ENCODE assay signal across 18 mouse cellular contexts in the genomic region with DNA sequence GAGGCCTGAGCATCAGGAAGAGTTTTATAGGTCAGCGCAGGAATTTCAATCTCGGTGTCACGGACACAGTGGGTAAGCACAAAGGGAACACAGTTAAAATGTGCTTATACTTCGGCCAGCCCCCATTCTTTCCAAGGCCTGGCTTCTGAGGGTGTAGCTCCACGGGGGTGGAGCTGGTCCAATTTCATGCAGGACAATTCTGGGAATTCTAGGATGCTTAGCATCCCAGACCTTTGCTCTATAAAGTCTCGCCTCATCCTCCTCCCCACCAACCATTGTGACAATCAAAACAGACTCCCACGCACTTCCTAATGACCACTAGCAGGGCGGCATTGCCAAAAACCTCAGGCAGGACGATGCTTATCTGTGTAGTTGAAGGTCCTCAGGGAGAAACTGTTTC. TPM values are rescaled to one million over a fixed set of nuclear protein-coding genes. Genes with fewer than 3 reads are reported as not detected.
DNase-seq lines count a peak whose midpoint lies in the region; ATAC-seq and TF ChIP-seq lines count a peak whose summit lies in the region.
"Had no signal": no experiment of that assay in that cellular context is flagged by ENCODE, and none has a peak within 500 bp of the region (broad histone marks: within the 10 kb centered on the region; RNA-seq: fewer than 3 reads in every experiment).

No protein-coding gene starts in this region.

- no peaks in the 10 kb centered on the region for H3K9me3 ChIP-seq in kidney, postnatal 0 days (replicated peaks; ENCODE audit: low read length)
- no peaks in the 10 kb centered on the region for H3K9me3 ChIP-seq in lung, postnatal 0 days (ENCODE audit: low read length)
- no peaks in the 10 kb centered on the region for H3K9me3 ChIP-seq in forebrain, embryonic 16.5 days (ENCODE audit: control insufficient read depth, low read length)
- H3K9me3 ChIP-seq: forebrain, embryonic 12.5 days; hindbrain, embryonic 10.5 days; neural tube, embryonic 15.5 days; stomach, embryonic 15.5 days had no signal

- TF ChIP-seq CTCF in kidney, postnatal 0 days (IDR thresholded peaks at IDR 0.05; ENCODE audit: low read depth): no peak
- no peak for TF ChIP-seq CTCF in lung, postnatal 0 days (IDR thresholded peaks at IDR 0.05)

- H3K4me1 ChIP-seq in kidney, postnatal 0 days (replicated peaks; ENCODE audit: insufficient read depth, low read length): 0 out of 2 replicates have a peak, but pooled peaks cover 4% of the 10 kb centered on the region
- no peaks in the 10 kb centered on the region for H3K4me1 ChIP-seq in lung, postnatal 0 days (ENCODE audit: insufficient read depth, low read depth, low read length)
- no peaks in the 10 kb centered on the region; the same call in none of the 2 replicates for H3K4me1 ChIP-seq in forebrain, embryonic 16.5 days (replicated peaks; ENCODE audit: control insufficient read depth, insufficient read depth, low read length)

- WGBS in kidney, postnatal 0 days: 25% methylated on average over 9 of the region's 9 CpGs
- WGBS in lung, postnatal 0 days: 62% methylated on average over 9 of the region's 9 CpGs
- WGBS in forebrain, embryonic 16.5 days: 77% methylated on average over 9 of the region's 9 CpGs

- H3K4me2 ChIP-seq in kidney, postnatal 0 days (ENCODE audit: low read length): no peak overlapping the region
- H3K4me2 ChIP-seq in lung, postnatal 0 days (replicated peaks; ENCODE audit: low read depth, low read length): no peak overlapping the region
- H3K4me2 ChIP-seq in forebrain, embryonic 16.5 days (ENCODE audit: low read length): no peak overlapping the region
- H3K4me2 ChIP-seq: forebrain, embryonic 12.5 days; liver, embryonic 11.5 days; neural tube, embryonic 15.5 days; stomach, embryonic 15.5 days had no signal

- intact Hi-C loops in gastrocnemius, postnatal 36 days (cut with DNase I): loop anchor here (10.0 kb wide), 1 partner anchor 898 kb away; no protein-coding TSS in a partner anchor

- peak; percentile 9 for DNase-seq in gastrocnemius, adult 18-20 months (ENCODE audit: low spot score)
- no peak for DNase-seq in gastrocnemius, postnatal 36 days
- DNase-seq in kidney, postnatal 0 days (ENCODE audit: low spot score): peak; percentile 83
- DNase-seq in kidney, adult 8-10 months: no peak
- DNase-seq in heart, adult 8-10 months (ENCODE audit: low spot score): peak; percentile 77
- DNase-seq in lung, postnatal 0 days (ENCODE audit: low spot score): peak; percentile 64
- no peak for DNase-seq in layer of hippocampus, postnatal 36 days
- DNase-seq: cerebellum, adult 18-20 months; layer of hippocampus, adult 9-11 months; thymus, postnatal 25 days had no signal

- no peaks in the 10 kb centered on the region for H3K27me3 ChIP-seq in kidney, postnatal 0 days (ENCODE audit: insufficient read depth, low read length)
- H3K27me3 ChIP-seq in lung, postnatal 0 days (replicated peaks; ENCODE audit: insufficient read depth, low read length): no peaks in the 10 kb centered on the region
- no peaks in the 10 kb centered on the region for H3K27me3 ChIP-seq in forebrain, embryonic 16.5 days (replicated peaks; ENCODE audit: control insufficient read depth, insufficient read depth, low read length)
- H3K27me3 ChIP-seq: forebrain, embryonic 12.5 days; neural tube, embryonic 15.5 days; stomach, embryonic 15.5 days had no signal

- ATAC-seq in kidney, postnatal 0 days (replicated peaks; ENCODE audit: low FRiP score, low read depth): peak; percentile 64
- ATAC-seq in lung, postnatal 0 days: peak; percentile 81
- ATAC-seq in forebrain, embryonic 16.5 days: no peak
- ATAC-seq: intestine, embryonic 16.5 days had no signal

- H3K36me3 ChIP-seq in kidney, postnatal 0 days (ENCODE audit: insufficient read depth, low read length): no peaks in the 10 kb centered on the region
- H3K36me3 ChIP-seq in lung, postnatal 0 days (ENCODE audit: insufficient read depth, low read length): no peaks in the 10 kb centered on the region
- no peaks in the 10 kb centered on the region for H3K36me3 ChIP-seq in forebrain, embryonic 16.5 days (ENCODE audit: control insufficient read depth, insufficient read depth)
- H3K36me3 ChIP-seq: forebrain, embryonic 12.5 days; hindbrain, embryonic 10.5 days; neural tube, embryonic 15.5 days; stomach, embryonic 15.5 days had no signal

- no peak overlapping the region for H3K9ac ChIP-seq in kidney, postnatal 0 days (ENCODE audit: low read depth, low read length)
- no peak overlapping the region for H3K9ac ChIP-seq in lung, postnatal 0 days (replicated peaks; ENCODE audit: low read depth)
- H3K9ac ChIP-seq in forebrain, embryonic 16.5 days (replicated peaks; ENCODE audit: low read depth, low read length): no peak overlapping the region
- H3K9ac ChIP-seq: forebrain, embryonic 12.5 days; neural tube, embryonic 15.5 days; stomach, embryonic 15.5 days had no signal

- no peak overlapping the region for H3K4me3 ChIP-seq in kidney, postnatal 0 days (replicated peaks; ENCODE audit: low read depth, low read length)
- H3K4me3 ChIP-seq in lung, postnatal 0 days (ENCODE audit: low read depth, low read length): no peak overlapping the region
- H3K4me3 ChIP-seq in forebrain, embryonic 16.5 days (replicated peaks; ENCODE audit: low read length): no peak overlapping the region
- H3K4me3 ChIP-seq: forebrain, embryonic 12.5 days; hindbrain, embryonic 10.5 days; neural tube, embryonic 15.5 days; stomach, embryonic 15.5 days had no signal

- H3K27ac ChIP-seq in kidney, postnatal 0 days: no peak overlapping the region; the same call in 1 of the 2 replicates
- H3K27ac ChIP-seq in lung, postnatal 0 days (ENCODE audit: low read length): peak overlapping the region; percentile 54
- H3K27ac ChIP-seq in forebrain, embryonic 16.5 days (ENCODE audit: low read length): no peak overlapping the region
- H3K27ac ChIP-seq: forebrain, embryonic 12.5 days; hindbrain, embryonic 10.5 days; neural tube, embryonic 15.5 days; stomach, embryonic 15.5 days had no signal

- peak; percentile 84 for TF ChIP-seq EP300 in lung, postnatal 0 days (IDR thresholded peaks at IDR 0.05)

RNA-seq across cellular contexts. Expression of a gene that starts 42.4 kb away (rescaled TPM):
- total RNA-seq in gastrocnemius, adult 18-20 months (2021): not detected
- not detected for total RNA-seq in gastrocnemius, postnatal 36 days (2021)
- polyA plus RNA-seq in kidney, postnatal 0 days (2015; fragmentation: Nextera tagmentation; extraction: Ambion mirVana): 9.7 and 13.0 TPM in 2 replicates
- total RNA-seq in heart, adult 8-10 months (2022): not detected
- polyA plus RNA-seq in lung, postnatal 0 days (2015; fragmentation: Nextera tagmentation; extraction: Ambion mirVana): 1.8 and 2.3 TPM in 2 replicates
- not detected for total RNA-seq in layer of hippocampus, postnatal 36 days (2021)
- polyA plus RNA-seq in forebrain, embryonic 16.5 days (2015; fragmentation: Nextera tagmentation; extraction: Ambion mirVana): 0.47 TPM in 1 of 2 replicates, not detected in the other
- total RNA-seq: common myeloid progenitor, adult 5-6 weeks had no signal
- polyA plus RNA-seq: intestine, embryonic 16.5 days had no signal

Comparison
In these comparisons a context has a peak if more than half of its experiments do, and no peak if none do; other contexts are left out.
1. DNase-seq: peak in gastrocnemius, adult 18-20 months (single experiment), kidney, postnatal 0 days (single experiment), heart, adult 8-10 months (single experiment) and lung, postnatal 0 days (single experiment); none in gastrocnemius, postnatal 36 days (0 of 2), kidney, adult 8-10 months (0 of 2) and layer of hippocampus, postnatal 36 days (0 of 2).